Mouse (Mus musculus) adrenal gland (tissue): ENCODE data around the gene Tmod3.

Source experiments
- intact Hi-C: fragments of 180-260 bp; cut with DNase I; formaldehyde crosslinking; loops from one replicate; pipeline ENCODE4 v1.15.1; 2025
- long read RNA-seq, 2 experiments: library from polyadenylated mRNA; unstranded; transcript quantifications; one replicate each; pipeline ENCODE4 v2.0.0; 2020; ENCODE audit warnings: borderline replicate concordance in 1 of 2; ENCODE audit not compliant: insufficient replicate concordance in 1 of 2

Tmod3 gene
- long read RNA-seq, experiment 1, transcript Tmod3-201 (10 exons, 3,667 nt), result major isoform, 33 of 48 reads
- long read RNA-seq, experiment 1, partial matches to known transcripts, result 7 of 48 reads
- long read RNA-seq, experiment 1, other reads (novel, unspliced or antisense), result 7 of 48 reads
- long read RNA-seq, experiment 2, transcript Tmod3-201 (10 exons, 3,667 nt), result major isoform, 19 of 24 reads
- long read RNA-seq, experiment 2, partial matches to known transcripts, result 3 of 24 reads
- long read RNA-seq, experiment 2, other reads (novel, unspliced or antisense), result 1 of 24 reads

DNA sequence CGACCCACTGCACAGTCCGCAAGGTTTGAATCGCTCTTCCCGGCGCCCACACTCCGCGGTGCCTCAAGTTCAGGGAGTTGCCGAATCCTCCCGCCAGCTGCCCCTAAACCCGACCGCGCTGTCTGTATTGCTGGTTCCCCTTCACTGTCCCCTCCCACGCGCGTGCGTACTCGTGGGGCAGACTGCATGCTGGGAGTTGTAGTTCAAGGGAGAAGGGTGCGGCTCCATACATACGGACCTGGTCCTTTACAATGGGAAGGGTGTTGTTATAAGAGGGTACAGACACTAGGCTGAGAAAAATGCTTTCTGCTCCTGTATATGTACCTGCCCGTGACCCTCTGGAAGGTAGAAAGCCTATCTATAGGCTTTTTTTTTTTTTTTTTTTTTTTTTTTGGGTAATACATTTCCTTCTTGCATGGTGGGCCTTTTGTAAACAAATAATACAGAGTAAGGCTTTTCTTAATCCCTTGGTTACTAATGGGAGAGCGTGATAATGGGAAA lies at the start of gene Tmod3:
Gene Tmod3, minus strand, starts transcription at position 146 of the 501 bp plus-strand sequence.
- intact Hi-C loops, result no loop called here

DNA sequence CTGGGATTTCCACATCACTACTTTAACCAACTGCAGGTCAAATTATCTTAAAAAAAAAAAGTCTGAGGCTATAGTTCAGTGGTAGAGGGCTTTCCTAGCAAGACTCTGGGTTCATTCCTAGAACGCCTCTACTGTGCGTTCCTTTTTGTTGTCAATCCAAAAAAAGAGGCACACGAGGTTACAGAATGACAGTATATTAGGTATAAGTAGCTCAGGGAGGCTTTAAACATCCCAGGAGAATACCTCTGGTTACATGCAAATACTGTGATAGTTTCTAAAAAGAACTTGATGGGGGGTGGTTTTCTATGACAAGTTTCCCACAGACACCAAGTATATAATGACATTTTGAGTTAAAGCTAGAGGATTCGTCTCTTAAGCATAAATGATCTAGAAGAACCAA lies 48.0 kb upstream of the Tmod3 start:
- intact Hi-C loops, result no loop called here

DNA sequence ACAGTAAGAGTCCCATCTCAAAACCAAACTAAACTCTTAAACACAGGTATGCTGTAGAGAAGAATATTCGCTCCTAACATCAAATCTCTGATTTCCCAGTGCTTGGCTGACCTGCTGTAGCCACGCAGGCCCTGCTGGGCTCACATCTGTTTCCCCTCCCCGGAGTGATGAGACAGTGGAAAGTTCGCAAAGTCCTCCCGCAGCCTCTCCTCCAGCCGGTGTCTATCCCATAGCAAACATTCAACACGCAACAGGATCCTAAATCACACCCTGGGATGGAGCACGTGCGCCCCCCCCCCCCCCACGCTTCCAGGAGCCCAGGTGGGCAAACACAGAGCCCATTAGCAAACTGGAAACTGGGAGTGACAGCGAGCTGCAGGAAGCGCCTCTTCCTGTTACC lies 42.1 kb upstream of the Tmod3 start:
- intact Hi-C loops, result no loop called here

DNA sequence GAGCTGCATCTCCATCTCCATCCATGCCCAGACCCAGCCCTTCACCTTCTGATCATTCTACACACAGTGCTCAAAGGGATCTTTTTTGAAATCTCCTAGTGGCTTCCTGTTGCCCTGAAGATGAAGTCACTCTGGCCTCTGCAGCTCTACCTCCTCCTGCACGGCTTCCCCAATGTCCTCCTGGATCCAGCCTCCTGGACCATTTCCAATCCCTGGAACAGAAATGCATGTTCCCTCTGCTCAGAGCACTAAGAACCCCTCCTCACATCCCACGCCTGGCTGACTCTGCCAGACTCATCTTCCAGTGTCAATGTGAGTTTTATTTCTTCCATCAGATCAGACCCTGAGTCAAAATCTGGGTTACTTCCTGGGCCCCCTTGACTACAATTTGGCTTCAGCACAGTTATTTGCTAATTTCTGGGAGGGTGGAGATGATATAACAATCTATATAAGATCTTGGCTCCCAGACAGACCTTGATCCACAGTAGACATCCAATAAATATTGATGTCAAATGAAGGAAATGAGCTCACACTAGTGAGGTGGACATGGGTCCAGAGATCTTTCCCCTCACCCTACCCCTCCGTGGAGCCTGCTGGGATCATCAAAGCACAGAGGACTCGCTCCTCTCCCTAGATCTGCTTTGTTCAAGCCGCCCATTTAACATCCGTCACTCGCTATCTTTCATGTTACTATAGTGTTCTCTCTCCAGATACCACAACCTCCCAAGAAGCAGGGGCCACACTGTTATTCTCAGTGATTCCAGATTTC lies 40.9 kb upstream of the Tmod3 start:
- intact Hi-C loops, result no loop called here

DNA sequence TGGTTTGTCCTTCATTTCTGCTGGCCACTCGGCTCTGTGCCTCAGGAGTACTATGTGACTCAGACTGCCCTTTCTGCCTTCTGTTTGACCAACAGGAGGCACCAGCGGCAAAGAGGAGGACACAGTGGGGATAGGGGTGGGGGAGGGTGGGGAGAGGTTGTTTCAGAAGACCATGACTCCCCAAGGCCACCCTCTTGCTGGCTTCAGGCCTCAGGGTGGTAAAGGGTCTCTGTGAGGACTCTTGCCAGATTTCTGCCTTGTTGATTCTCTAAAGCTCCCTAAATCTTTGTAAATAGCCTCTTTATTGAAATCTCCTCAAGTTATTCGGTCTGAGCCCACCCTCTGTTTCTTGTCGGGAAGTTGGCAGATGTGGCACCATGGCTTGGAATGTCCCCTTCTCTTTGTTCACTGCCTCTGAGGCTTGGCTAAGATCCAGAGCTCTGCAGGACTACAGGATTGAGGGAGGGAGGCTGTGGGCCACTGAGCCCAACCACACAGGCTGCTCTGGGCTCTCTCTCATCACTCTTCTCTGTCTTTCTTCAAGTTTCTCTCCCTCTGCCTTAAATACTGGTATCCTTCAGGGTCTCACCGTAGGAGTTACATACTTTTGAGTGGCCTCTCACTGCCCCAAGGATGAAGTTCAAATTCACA lies 39.9 kb upstream of the Tmod3 start:
- intact Hi-C loops, result no loop called here

DNA sequence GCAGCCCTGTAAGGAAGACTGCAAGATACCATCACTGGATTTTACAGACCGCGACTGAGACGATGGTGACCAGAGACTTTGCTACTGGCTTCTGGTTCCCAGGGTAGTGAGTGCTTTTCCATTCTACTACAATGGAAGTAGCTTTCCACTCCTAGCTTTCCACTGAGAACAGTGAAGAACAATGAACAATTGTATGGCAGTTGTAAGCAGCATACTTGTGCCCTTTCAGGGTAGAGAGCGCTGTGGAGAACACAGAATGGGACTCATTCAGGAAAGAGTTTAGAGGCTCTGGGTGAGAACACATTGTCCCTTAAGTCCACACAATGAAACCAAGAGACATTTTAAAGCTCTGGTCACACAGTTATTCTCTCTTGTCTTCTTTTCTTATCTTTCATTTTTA lies 38.1 kb upstream of the Tmod3 start:
- intact Hi-C loops, result no loop called here

DNA sequence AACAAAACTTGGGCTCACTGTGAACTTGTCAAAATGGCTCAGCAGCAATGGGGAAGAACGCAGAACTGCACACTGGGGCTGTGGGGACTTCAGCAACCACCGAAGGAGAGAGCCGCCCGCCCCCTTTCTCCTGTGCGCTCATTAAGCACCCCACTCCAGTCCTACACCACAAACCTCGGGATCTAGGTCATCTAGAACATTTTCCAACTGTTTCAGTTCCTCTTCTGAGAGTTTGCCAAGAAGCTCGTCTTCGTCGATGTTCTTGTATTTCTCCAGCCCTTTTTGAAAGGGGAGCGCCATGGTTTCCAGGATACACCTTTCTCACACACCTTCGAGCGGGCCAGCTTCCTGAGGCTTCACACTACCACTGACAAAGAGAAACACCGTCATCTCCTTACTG lies 37.6 kb upstream of the Tmod3 start:
- intact Hi-C loops, result no loop called here

DNA sequence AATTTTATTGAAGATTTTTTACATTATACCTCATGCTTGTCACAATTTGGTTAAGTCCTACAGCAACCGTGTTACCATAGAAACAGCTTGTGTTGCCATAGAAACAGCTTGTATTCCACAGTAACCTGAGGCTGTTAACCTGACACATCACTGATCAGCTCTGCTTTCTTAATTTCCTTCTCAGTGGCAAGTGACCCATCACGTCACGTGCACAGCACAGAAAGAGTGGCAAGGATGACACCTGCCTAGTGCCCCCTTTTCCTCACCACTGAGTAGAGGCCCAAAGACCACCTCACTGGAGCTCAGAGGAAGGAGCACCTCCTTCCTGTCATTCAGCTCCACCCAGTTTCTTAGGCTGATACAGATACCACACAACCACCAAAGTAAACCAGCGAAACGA lies 34.0 kb upstream of the Tmod3 start:
- intact Hi-C loops, result no loop called here

DNA sequence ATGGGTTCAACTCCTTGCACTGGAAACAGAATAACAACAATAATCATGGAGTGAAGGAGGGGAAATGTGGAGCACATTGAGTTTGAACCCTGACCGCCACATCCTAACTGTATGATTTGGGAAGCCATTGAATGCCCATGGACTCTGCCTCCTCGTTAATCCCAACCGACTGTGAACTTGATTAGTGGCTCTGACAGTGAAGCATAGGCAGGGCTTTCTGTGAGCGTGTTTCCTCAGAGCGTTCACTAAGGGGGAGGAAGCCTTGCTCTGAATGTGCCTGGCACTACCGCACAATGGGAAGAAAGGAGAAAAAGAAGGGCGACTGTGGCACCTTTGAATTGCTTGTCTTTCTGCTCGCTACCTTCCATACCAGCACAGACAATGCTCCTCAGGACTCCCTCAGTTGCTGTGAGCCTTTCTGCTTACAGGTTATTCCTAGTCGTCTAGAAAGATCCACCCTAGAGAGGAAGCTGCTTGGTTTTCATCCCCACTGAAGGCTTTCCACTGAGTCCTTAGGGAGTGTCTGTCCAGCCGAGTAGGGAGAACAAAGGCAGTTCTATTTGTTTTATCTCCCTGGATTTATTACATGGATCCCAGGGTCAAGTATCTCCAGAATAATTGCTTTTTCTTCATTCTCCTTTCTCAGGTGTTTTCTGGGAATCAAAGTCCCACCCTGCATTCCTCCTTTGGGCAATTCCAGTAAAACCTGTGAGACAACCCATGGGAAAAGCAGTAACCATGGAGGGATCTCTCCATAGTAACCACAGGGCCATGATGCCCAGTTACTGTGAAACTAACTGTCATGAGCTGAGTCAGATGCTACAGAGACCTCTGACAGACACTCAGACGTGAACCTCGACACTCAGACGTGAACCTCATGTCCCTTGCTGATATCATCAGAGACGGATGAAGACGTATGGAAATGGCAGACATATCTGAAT lies 30.7 kb upstream of the Tmod3 start:
- intact Hi-C loops, result no loop called here

DNA sequence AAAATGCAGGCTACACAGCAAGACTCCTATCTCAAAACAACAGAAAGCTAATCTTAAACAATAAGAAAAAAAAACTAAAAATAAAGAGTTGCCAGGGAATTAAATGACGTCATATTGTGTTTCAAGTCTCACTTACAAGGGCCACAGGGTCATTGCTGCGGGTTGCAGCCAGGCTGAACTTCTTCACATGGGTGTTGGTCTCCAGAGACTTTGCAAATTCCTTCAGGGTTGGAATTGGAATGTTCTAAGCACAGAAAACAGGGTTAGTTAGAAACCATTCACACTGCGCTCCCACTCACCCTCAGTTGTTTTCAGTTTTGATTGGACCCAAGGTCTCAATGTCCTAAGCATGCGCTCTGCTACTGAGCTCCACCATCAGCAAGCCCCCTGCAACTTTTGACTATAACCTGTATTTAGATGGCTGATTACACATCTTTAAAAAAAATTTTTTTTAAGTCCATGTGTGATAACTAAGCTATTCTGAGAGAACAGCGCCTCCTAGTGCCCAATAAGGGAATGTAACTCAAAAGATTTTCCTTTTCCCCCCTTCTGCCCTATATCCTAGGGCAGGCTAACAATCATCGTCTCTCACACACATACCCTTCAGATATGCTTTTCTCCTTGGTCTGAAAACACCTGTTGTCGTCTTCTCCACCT lies 22.4 kb upstream of the Tmod3 start:
- intact Hi-C loops, result loop anchor here (2.0 kb wide), 1 partner anchor 61 kb away; no protein-coding TSS in a partner anchor

DNA sequence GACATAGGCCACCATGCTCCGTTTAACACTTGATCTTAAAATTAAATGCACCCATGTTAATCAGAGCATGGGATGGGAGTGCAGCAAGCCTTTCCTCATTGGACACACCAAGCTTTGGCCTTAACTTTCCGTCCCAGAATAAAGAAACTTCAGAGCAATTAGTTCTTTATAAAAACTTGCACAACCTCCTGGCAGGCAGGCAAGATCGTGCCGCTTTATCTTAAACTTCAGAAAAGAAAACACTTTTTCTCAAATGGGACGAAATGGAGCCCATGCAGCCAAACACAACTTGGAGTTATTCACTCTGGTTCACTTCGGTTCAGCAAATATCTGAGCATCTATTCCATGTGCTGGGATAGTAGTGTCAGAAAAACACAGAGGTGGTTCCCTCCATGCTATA lies 19.9 kb upstream of the Tmod3 start:
- intact Hi-C loops, result no loop called here

DNA sequence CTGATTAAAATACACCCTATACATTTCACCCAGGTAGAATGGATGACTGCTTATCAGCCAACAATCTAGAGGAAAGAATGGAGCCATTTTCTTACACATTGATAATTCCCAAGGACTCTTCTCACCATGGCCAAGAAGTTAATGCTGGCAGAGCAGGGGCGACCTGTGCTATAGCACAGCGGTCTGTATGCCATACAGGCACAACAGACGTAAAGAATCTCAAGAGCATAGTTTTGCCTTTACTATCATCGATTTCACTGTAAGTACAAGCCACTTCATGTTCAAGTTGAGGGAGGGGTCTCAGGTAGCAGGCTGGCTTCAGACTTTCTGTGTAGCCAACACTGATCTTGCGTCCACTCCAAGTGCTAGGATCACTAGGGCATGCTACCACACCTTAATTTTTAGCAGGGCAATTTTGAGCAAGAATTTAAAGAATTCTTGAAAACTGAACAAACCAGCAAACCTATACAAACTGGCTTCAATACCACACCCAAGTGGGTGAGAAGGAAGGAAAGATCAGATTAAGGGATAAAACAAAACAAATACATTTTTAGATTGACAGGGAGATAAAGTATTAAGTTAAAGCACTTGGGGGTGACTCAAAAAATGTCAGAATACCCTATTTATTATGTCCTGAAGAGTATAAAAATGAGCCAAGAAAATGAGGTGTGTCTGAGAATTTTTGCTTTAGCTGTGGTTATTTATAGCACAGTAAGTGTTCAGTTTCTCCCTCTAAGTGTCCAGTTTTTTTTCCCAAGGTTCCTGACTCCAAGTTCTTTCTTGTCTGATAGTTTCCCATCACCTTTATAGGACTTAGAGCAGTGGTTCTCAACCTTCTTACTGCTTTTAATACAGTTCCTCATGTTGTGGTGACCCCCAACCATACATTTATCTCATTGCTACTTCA lies 11.8 kb upstream of the Tmod3 start:
- intact Hi-C loops, result no loop called here

DNA sequence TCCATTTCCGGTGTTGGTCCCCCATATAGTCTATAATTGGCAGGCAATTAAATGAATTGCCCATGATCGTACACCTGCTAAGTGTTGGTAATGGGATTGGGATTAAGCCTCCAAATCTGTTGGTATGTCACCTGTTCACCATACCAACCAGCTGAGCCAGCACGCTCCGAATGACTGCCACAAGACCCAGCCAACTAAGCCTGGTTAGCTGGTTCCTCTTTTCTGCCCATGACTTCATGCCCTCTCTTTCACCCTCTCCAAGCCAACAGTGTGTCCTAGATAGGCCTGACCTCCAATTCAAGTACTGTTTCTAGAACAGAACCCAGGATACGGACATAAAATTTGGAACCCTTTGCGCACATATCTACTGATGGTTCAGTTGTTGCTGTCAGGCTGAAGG lies 8.9 kb upstream of the Tmod3 start:
- intact Hi-C loops, result no loop called here

DNA sequence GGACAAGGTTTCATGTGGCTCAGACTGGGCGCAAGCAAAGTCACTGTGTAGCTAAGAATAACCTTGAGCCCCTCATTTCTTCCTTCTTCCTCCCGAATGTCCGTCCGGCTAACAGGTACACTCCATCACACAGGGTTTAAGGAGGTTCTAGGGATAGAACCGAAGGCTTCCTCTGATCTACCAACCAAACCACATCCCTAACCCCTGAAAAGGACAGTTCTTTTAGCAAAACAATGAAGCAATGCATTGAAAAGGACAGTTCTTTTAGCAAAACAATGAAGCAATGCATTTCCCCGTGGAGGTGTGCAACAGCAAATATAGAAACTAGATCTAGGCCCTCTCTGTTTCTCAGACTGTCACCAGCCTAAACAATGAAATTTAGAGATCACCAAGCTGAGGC lies 5.4 kb upstream of the Tmod3 start:
- intact Hi-C loops, result no loop called here

DNA sequence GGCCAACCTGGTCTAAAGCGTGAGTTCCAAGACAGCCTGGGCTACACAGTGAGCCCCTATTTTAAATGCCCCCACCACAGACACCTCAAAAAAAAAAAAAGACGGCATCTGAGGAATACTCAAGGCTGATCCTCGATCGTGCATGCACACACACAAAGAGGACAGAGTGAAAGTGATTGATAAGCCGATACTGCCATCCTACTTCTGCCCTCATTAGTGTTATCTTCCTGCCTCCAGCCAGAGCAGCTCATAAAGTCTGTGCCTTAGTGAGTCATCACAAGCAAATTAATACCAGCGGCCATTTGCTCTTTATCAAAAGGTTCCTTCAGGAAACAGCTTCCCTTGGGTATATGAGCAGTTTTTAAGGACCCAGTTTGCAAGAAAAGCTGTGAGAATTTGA lies 4.2 kb upstream of the Tmod3 start:
- intact Hi-C loops, result no loop called here

DNA sequence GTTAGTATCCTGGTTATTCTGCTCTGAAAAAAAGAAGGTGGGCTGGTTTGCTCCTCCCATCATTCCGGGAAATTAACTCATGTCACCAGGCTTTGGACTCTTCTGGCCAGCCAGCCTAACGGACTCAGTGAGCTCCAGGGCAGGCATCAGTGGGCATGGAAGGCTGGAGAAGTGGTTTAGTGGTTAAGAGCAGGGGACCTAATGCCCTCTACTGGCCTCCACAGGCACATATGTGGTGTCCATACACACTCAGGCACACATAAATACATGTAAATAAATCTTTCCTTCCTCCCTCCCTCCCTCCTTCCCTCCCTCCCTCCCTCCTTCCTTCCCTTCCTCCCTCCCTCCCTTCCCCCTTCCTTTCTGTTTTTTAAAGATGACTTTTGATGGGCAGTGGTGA lies 3.7 kb upstream of the Tmod3 start:
- intact Hi-C loops, result no loop called here

DNA sequence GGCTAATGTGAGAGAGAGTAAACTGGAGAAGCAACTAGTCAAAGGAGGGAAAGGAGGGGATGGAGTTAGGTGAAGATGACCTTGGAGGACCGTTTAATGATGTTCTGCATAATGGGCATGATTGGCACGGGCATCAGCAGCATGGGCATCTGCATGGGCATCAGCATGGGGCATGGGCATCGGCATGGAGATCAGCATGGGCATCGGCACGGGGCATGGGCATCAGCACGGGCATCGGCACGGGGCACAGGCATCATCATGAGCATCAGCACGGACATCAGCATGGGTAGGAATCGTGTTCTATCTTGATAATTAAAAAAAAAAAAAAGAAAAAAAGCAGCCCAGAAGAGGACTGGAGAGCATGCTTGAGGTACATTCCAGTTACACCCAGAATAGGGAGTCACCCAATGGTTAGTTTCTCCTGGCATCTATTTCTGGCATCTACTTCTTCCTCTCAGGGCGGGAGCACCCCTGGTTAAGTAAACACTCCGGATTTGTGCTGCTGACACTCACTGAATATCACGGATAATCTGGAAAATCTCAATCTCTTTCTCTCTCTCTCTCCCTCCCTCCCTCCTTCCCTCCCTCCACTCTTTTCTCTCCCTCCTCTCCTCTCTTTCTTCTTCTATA lies 1.7 kb upstream of the Tmod3 start:
- intact Hi-C loops, result no loop called here

DNA sequence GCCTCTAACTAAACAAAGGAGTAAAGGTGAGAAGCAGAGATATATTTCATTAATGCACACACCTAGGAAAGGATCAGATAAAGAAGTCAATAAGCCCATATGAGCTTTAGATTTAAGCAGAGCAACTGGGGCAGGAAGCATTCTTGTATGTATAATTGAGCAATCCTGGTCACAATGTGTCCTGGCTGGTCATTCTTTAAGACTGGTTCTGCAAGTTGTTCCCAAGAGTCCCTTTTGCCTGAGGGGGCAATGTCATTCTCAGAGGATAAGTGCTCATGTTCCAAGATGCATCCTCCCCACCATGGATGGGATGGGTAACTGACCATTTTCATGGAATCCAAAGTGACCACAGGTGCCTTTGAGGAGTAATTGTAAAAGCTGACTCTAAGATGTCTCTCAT lies 896 bp upstream of the Tmod3 start:
- intact Hi-C loops, result no loop called here
